In the genomic region with DNA sequence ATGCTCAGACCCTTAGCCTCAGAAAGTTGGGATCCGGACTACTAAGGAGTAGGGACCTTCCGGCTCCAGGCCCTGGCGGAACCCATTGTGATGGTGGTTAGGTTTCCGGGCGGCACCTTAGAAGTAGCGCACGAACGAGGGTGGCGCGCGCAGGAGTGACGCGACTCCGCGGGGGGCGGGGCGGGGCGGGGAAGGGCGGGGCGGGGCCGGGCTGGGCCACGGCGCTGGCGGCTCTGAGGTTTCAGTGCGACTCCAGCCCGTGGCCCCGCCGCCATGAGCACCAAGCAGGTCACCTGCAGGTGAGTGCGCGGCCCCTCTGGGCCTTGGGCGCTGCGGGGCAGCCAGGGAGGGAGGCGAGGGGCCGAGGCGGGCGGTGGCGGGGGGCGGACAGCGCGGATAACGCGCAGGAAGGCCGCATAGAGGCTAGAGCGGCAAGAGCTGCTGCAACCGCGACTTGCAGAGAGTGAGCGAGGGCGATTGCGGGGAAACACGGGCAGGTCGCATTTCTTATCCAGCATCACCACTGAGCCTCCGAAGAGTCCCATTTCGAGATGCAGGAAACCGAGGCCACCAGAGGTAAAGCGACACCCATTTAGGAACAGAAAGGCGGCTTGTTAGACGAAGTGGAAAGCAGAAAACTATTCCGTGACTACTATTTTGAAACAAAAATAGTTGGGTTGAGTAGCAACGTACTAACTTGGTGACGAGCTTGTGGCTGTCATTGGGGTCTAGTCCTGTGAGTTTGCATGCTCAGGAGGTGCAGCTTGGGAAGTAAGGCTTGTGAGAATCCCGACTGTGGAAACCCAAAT, we compare ENCODE assay signal across 8 mouse cellular contexts. TPM values are rescaled to one million over a fixed set of nuclear protein-coding genes. Genes with fewer than 3 reads are reported as not detected.
DNase-seq lines count a peak whose midpoint lies in the region; ATAC-seq and TF ChIP-seq lines count a peak whose summit lies in the region.

TSS of gene Mkrn2 (plus strand) at position 188 of the 809 bp plus-strand sequence.

- peak; percentile 73 for DNase-seq in G1E (ENCODE audit: low spot score)
- peak; percentile 80 for DNase-seq in cerebellum, adult 11 months
- peak; percentile 86 to 92 for DNase-seq in heart, postnatal 14 days
- DNase-seq in large intestine, adult 2 months (ENCODE audit: low read depth, low spot score): peak; percentile 38
- DNase-seq in lung, adult 2 months: peak; percentile 79
- DNase-seq in testis, postnatal 10 days (ENCODE audit: low spot score): peak; percentile 91

- peaks cover 21% of the 10 kb centered on the region for H3K4me1 ChIP-seq in G1E (ENCODE audit: insufficient read depth, low read depth, low read length)
- peaks cover 10% of the 10 kb centered on the region for H3K4me1 ChIP-seq in forebrain, embryonic 15.5 days
- H3K4me1 ChIP-seq in lung, adult 2 months (ENCODE audit: control insufficient read depth, insufficient read depth, low read length): peaks cover 5% of the 10 kb centered on the region; the same call in 1 of the 2 replicates
- H3K4me1 ChIP-seq in neural tube, embryonic 15.5 days: peaks cover 19% of the 10 kb centered on the region

- H3K4me3 ChIP-seq in G1E (ENCODE audit: low read depth, low read length): peak within 1 kb of the TSS; percentile 92
- H3K4me3 ChIP-seq in forebrain, embryonic 15.5 days: peak within 1 kb of the TSS; percentile 88
- H3K4me3 ChIP-seq in lung, adult 2 months (replicated peaks; ENCODE audit: extremely low read depth, low read depth, low read length): peak within 1 kb of the TSS; percentile 94
- H3K4me3 ChIP-seq in neural tube, embryonic 15.5 days (replicated peaks): peak within 1 kb of the TSS; percentile 96

- H3K4me2 ChIP-seq in forebrain, embryonic 15.5 days (replicated peaks): peak within 1 kb of the TSS; percentile 55
- peak within 1 kb of the TSS; percentile 86 for H3K4me2 ChIP-seq in neural tube, embryonic 15.5 days

- ATAC-seq in G1E (ENCODE audit: extremely low read depth, insufficient number of reproducible peaks, low FRiP score, poor library complexity, severe bottlenecking): peak; percentile 83
- ATAC-seq in forebrain, embryonic 15.5 days (replicated peaks): peak; percentile 95
- ATAC-seq in neural tube, embryonic 15.5 days (ENCODE audit: low FRiP score): peak; percentile 90

- TF ChIP-seq CTCF in G1E (IDR thresholded peaks at IDR 0.05; ENCODE audit: low read depth, low read length): no peak
- TF ChIP-seq CTCF in lung, adult 2 months (IDR thresholded peaks at IDR 0.05; ENCODE audit: insufficient read depth, low read length): no peak

- intact Hi-C loops in heart, postnatal 14 days (cut with DNase I): loop anchor here (5.0 kb wide), 1 partner anchor 205 kb away; the partner anchor contains the start of gene Rpl32

- no peaks in the 10 kb centered on the region; the same call in 1 of the 2 replicates for H3K27me3 ChIP-seq in G1E (ENCODE audit: insufficient read depth, low read length)
- no peaks in the 10 kb centered on the region for H3K27me3 ChIP-seq in forebrain, embryonic 15.5 days
- no peaks in the 10 kb centered on the region for H3K27me3 ChIP-seq in neural tube, embryonic 15.5 days (replicated peaks)

- H3K36me3 ChIP-seq in G1E (replicated peaks): peaks cover 37% of the 10 kb centered on the region
- H3K36me3 ChIP-seq in forebrain, embryonic 15.5 days: 0 out of 2 replicates have a peak, but pooled peaks cover 5% of the 10 kb centered on the region
- no peaks in the 10 kb centered on the region for H3K36me3 ChIP-seq in neural tube, embryonic 15.5 days

- H3K9ac ChIP-seq in forebrain, embryonic 15.5 days (replicated peaks): peak within 1 kb of the TSS; percentile 85
- H3K9ac ChIP-seq in neural tube, embryonic 15.5 days (replicated peaks): peak within 1 kb of the TSS; percentile 96

- no peaks in the 10 kb centered on the region; the same call in 1 of the 2 replicates for H3K9me3 ChIP-seq in G1E (replicated peaks)
- H3K9me3 ChIP-seq in forebrain, embryonic 15.5 days: no peaks in the 10 kb centered on the region
- H3K9me3 ChIP-seq in neural tube, embryonic 15.5 days (replicated peaks): no peaks in the 10 kb centered on the region

- TF ChIP-seq POLR2A in lung, adult 2 months (IDR thresholded peaks at IDR 0.05; ENCODE audit: borderline replicate concordance, extremely low read depth, low read depth, low read length): peak; percentile 57; the same call in 1 of the 2 replicates

- peak within 1 kb of the TSS; percentile 88 for H3K27ac ChIP-seq in forebrain, embryonic 15.5 days (replicated peaks)
- H3K27ac ChIP-seq in neural tube, embryonic 15.5 days (replicated peaks): peak within 1 kb of the TSS; percentile 90

- under 1% methylated on average over 61 of the region's 61 CpGs for WGBS in forebrain, embryonic 15.5 days
- under 1% methylated on average over 54 of the region's 61 CpGs for WGBS in large intestine, adult 2 months
- under 1% methylated on average over 61 of the region's 61 CpGs for WGBS in lung, adult 2 months
- WGBS in neural tube, embryonic 15.5 days: under 1% methylated on average over 58 of the region's 61 CpGs

RNA-seq across cellular contexts. Expression of gene Mkrn2, which starts in this region (rescaled TPM):
- total RNA-seq in G1E (2014; fragmentation: Nextera tagmentation): 18.4 and 23.6 TPM in 2 replicates
- total RNA-seq in G1E (2017): 24.5 and 26.3 TPM in 2 replicates
- polyA plus RNA-seq in G1E (2012): 2.5 and 21.5 TPM in 2 replicates
- polyA plus RNA-seq in forebrain, embryonic 15.5 days (2015; fragmentation: Nextera tagmentation; extraction: Ambion mirVana): 41.8 and 44.7 TPM in 2 replicates
- total RNA-seq in heart, postnatal 14 days (2021): 10 to 100 TPM; 35.4 to 36.0 TPM
- 35.6 and 51.8 TPM in 2 replicates for polyA plus RNA-seq in large intestine, adult 2 months (2012; rRNA removed)
- 57.2 and 68.1 TPM in 2 replicates for polyA plus RNA-seq in lung, adult 2 months (2012; rRNA removed)
- 34.4 and 37.7 TPM in 2 replicates for polyA plus RNA-seq in neural tube, embryonic 15.5 days (2015; fragmentation: Nextera tagmentation; extraction: Ambion mirVana)

Comparison
In these comparisons a context has a peak if more than half of its experiments do, and no peak if none do; other contexts are left out.
1. Peak in every context shown above with its lines: DNase-seq, ATAC-seq, H3K4me3 ChIP-seq and H3K27ac ChIP-seq.
2. DNase-seq: peak in every context shown above with its lines; median percentile 91 in testis, postnatal 10 days; 89 in heart, postnatal 14 days; 80 in cerebellum, adult 11 months; 79 in lung, adult 2 months; 73 in G1E; 38 in large intestine, adult 2 months.